Mouse (Mus musculus): Measurements from ENCODE around the gene F12. TPM values are rescaled to one million over a fixed set of nuclear protein-coding genes. Genes with fewer than 3 reads are reported as not detected.

Gene F12
- polyA plus RNA-seq (2017; shearing (Covaris generic)): under 1 TPM in 1 of 3 experiments, not detected in 2; 0.24 TPM

DNA sequence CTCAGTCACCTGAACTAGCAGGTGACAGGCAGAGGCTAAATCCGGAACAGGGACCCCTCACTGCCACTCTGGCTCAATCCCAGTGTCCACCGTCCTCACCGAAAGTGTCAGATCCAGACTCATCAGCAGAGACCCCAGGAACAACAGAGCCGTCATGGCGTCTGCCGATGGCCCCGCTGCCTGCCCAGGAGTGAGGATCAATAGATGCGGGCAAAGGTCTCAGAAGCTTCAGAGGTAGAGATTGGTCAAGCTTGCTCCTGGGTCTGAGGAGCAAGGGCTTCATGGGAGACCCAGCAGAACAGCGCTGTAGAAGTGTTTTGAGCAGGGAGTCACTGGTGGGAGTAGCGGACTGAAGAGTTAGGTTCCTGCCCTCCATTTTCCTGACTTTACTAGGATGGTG, at the start of gene F12:
Gene F12, minus strand, starts transcription at position 181 of the 400 bp plus-strand sequence.
- no peak for ATAC-seq

DNA sequence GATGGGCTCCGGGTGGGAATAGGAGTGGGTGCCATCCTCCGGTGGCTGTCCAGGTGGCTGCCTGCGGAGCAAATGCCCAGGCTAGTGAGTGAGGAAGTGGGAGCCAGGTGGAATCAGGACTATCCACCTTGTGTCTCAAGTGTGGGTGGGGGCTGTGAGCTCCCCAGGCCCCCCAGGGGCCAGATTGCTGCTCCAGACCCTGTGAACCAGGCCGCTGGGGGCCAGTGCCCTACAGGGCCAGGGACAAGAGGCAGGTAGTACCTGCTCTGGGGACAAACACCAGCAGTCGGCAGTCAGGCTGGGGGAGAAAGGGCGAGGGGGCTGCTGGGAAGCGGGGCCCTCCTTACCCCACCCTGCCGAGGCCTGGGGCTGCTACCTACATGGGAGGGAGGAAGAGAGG, 49.7 kb upstream of the F12 start:
- no peak for ATAC-seq

DNA sequence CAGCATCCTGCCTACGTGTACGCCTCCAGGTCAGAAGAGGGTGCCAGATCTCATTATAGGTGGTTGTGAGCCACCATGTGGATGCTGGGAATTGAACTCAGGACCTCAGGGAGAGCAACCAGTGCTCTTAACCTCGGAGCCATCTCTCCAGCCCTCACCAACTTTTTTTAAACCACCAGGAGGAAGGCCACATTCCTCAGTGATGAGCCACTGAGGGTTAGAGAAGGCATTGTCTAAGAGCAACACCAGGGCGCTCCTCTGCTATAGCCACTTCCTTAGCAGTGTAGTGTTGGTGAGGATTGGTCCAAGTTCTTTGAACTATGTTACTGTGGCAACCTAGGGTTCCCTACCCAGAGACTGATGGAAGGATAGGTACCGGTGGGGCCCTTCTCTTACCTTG, 49.2 kb upstream of the F12 start:
- no peak for ATAC-seq

DNA sequence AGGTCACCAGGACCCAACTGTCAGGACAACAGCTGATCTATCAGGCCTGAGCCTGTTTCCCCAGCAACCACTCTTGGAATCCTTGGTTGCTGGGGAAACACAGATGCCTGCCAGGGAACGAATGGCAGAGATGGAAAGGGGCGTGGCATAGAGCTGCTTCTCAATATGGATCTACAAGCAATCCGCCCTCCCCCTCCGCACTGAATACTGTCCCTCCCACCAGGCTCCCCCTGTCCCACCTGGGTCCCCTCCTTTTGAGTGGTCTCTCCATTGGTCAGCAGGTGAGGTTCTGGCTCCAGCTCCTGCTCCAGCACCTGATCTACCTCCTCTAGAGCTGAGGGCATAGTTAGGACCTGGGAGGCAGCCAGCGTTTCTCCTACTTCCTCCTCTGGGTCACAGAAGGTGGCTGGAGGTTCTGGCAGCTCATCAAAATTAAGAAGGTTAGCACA, 48.1 kb upstream of the F12 start:
- no peak for ATAC-seq

DNA sequence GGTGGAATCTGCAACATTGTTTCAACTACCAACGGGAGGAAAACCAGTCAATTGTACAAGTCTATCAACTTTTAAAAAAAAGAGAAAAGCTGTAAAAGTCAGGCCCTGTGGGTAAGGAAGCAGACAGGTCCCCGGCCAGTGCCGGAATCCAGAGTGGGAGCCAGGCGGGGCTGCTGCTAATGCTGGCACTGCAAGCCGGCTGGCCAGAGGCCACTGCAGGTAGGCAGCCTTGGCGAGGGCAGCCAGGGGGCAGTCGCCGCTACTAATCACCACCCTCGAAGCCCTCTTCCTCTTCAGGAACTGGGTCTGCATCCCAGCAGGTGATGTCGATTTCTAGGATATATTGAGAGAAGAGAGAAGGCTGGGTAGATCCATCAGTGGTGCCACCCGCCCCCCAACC, 47.4 kb upstream of the F12 start:
- ATAC-seq: no peak

DNA sequence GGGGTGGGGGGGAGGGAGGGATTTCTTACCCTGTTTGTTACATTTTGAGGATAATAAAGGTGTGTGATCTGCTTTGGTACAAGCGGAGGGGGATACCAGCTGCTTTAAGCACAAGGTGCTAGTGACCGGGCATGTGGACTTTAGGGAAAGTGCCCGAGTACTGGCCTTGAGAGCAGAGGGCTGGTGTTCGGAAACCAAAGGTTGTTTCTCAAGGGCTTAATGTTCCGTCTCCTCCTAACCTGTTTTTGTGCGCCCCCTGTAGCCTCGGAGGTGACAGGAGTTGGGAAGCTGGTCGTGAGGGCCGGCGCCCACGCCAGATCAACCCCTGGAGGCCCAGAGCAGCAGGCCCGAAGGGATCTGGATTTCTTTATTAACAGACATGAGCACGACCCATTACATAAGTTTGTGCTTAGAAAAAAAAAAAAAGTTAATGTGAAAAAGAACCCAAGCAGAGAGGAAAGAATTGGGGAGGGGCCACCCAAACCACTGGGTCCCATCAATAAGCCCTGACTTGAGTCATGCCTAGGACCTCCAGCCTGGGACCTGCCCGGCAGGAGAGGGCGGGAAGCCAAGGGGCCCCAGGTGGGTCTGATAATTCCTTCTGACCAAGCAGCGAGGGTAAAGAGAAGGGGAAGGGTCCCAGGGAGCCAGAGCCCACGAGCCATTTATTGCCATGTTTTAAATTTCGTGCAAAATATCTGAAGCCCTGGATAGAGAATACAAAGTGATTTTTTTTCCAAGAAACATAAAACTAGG, 46.7 kb upstream of the F12 start:
- ATAC-seq: no peak

DNA sequence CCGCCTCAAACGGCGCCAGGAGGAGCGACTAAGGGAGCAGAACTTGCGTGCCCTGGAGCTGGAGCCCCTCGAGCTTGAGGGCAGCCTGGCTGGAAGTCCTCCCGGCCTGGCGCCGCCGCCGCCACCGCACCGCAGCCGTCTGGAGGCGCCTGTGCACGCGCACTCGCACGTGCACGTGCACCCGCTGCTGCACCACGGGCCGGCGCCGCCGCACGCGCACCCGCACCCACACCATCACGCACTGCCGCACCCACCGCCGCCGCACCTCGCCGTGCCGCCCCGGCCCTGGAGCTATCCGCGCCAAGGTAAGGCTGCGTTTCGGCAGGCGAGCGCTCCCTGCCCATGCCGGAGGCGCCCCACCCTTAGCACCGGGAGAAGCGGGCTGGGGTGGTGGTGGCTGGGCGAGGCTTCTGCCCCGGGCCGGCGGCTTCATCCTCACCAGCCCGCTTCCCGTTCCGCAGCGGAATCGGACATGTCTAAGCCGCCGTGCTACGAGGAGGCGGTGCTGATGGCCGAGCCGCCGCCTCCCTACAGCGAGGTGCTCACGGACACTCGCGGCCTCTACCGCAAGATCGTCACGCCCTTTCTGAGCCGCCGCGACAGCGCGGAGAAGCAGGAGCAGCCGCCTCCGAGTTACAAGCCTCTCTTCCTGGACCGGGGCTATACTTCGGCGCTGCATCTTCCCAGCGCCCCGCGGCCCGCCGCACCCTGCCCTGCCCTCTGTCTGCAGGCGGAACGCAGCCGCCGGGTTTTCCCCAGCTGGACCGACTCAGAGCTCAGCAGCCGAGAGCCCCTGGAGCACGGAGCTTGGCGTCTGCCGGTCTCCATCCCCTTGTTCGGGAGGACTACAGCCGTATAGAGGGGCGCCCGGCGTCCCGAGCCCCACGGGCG, 45.8 kb upstream of the F12 start:
- peak; percentile 32 for ATAC-seq

DNA sequence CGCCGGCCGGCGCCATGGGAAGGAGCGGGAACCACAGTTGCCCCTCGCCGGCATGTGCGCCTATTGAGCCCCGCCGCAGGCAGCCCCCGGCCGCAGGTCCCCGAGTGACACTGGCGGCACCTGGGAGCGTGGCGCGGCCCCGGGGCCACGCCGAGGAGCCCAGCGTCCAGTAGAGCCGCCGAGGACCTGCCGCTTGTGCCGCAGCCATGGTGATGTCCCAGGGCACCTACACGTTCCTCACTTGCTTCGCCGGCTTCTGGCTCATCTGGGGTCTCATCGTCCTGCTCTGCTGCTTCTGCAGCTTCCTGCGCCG, 45.2 kb upstream of the F12 start:
- peak; percentile 6 for ATAC-seq

DNA sequence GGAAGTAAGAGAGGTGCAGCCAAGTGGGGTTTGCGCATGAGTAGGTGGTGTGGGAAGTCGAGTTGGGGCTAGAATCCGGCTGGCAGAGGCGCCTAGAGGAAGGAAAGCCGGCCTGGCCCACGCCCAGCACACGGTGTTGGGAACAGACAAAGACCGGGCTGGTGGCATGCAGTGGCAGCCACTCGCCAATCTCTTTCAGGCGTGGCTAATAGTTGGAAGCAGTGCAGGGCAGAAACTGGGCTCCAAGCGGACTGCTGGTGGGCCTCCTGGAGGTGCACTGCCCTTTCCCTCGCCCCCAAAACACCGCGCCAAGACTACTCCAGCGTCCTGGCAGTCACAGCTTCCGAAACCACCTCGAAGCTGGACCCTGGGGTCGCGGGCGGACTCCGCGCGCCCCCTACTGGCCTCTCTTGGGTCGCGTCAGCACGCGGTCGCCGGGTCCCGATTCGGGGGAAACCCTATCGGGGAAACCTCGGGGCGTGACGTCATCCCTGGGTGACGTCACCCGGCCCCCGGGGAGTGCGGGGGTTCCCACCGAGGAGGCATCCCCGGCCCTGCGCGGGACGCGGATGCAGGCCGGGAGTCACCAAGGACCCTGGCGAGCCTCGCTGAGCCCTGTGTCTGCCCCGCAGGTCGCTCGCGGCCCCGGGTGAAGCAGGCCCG, 44.7 kb upstream of the F12 start:
- ATAC-seq: peak; percentile 67

DNA sequence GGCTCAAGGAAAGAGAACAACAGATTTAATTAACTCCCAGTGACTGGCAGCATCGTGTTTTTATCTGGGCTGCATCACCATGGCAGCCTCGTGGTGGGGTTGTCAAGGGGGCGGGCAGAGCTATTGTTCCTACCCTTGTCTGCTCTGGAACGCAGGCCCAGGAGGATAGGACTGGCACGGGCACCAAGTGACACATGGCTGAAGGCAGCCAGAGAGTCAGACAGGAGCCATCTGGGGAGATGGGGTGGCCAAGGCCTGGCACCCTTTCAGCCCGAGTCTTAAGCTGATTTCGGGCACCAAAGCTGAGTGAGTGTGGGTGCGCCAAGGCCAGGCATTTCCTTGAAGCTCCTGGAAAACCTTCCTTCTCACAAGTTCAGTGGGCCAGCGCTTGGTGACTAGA, 43.8 kb upstream of the F12 start:
- ATAC-seq: no peak

DNA sequence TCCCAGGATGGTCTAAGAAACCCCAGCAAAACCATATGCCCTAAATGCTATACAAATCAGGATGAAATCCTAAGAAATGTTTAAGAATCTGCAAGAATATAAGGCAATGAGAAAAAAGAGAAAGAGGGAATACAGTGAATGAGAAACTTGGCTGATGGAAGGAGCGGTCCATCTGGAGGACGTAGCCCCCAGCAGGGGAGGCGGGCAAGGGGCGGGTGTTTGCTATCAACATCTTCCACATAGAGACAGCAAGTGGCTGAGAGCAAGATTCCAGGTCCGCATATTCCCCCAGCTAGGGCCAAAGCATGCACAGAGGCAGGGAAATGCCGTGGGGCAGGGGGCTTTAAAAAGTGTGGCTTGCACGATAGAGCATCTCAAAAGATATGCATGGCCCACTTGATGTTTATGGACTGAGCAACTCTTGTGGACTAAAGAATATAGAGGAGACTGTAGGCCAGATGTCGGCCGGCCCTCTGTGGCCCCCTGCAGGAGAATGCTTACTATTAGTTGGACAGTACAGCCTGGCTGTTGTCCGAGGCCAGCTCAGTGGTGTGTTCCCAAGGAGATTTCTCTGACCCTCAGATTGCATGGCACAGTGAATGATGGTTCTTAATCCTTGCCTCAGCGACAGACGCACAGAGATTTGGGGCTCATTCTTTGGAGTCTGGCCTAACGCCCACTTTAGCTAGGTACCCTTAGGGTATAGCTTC, 42.4 kb upstream of the F12 start:
- ATAC-seq: no peak

DNA sequence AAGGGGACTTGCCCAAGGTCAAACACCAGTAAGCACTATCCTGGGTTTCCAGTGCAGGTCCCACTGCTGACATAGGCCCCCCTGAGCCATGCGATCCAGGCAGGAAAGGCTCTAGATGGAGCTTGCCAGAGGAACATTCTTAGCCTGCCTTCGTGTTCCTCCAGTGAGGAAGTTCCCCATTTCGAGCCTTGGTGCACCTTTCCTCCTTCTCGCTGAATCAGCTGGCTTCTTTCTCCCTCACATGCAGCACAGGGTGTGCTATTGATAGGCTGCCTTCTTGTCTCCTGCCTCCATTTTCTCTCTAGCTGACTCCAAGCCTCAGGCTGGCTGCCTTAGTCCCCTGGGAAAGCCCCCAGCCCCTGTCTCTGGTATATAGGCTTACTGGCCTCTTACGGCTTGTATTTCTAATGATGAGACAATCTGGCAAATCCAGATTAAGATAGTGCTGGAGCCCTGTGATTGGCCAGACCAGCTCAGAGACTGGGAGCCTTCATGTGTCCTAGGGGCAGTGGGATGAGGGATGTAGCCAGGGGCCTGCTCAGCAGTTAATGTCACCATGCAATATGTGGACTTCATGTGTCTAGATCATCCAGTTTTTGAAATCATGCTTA, 39.3 kb upstream of the F12 start:
- no peak for ATAC-seq

DNA sequence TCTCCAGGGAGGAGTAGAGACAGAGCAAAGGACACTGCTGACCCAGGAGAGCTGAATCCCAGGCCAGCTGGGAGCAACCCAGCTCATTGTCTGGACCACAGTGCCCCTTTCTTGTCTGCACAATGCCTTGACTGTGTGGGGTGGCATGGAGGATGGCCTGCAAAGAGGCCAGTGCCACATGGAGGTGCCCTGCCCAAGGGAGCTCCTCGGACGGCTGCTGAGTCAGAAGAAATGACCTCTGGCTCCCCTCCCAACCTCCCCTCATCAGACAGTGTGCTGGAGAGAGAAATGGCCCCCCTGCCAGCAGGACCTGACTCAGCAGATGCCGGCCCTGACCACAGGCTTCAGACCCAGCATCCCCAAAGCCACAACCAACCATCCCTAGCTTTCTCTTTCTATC, 38.6 kb upstream of the F12 start:
- no peak for ATAC-seq

DNA sequence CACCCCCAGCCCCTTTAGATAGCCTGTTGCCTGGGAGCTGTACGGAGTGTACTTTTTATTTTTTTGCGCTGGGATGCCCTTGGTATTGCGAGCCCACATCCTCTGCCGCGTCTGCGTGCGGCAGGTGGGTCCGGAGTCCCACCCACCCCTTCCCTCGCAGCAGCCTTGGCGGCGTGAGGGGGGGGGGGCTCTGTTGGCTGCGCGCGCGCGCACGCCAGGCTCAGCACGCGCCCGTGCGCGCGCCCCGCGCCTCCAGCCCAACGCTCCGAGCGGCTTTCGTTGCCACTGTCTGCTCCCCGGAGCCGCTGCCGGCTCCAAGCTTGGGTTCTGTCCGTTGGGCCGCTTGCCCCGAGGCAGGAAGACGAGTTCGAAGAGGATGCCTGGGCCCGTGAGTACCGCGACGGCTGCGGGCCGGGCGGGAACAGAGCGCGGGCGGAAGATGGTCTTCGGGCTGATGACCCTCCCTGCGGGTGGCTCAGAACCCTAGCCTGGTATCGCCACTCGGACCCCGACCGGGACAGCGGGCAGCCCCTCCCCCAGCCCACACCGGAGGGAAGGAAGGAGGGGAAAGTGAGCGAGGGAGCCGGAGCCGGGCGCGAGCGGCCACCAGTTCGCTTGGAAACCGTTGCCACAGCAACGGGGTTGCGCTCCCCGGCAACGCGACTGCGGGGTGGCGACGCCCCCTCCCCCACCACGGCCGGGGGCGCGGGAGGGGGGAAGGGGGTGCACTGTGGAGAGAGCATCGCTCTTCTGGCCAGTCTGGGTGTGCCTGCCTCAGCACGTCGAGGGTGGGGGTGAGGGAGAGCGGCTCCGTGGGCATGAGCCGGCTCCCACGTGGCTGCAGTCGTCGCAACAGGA, 37.7 kb upstream of the F12 start, which contains the start of gene Prr7:
Gene Prr7, plus strand, starts transcription at position 241 of the 858 bp plus-strand sequence.
- ATAC-seq: peak; percentile 69

DNA sequence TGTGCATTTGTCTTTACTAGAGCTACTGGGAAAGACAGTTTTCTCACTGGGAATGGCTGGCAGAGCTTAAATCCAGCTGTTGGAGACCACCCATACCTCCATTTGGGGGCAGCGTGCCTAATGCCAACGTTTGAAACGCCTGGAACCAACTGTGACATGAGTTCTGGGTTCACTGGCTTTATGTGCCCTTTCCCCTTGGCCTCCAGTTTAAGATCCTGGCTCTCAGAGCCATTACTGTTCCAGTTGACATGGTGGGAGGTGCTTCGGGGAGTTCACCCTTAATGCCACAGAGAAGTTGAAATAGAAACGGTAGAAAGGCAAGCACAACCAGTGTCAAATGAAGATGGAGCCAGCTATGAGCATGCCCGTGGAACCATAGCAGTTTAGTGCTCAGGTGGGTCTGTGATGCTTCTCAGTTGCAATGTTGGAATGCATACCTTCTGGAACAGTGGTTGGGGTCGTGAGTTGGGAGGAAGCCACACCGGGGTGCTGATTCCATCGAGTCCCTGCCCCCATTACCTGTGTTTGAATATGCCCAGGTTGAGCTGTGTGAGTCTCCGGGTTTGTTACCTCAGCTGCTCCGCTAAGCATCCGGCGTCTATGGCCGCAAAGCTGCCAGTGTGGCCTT, 36.9 kb upstream of the F12 start:
- peak; percentile 11 for ATAC-seq

DNA sequence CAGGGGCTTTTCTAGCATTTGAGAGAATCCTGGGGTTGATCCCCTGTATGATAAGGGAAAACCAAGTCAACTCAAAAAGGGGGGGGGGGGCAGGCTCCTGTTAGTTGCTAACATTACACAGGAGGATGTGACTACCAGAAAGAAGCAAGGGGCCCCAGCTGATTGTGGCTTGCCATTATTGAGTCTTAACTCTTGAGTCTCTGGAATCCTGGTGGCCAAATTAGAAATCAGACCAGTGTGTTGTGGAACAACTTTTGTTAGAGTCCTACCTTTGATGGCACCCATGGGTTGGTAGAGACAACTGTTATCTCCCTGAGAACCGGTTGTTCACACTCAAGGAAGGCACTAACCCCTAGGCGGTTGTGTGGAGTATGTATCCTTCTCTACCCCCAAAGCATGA, 36.4 kb upstream of the F12 start:
- ATAC-seq: no peak

DNA sequence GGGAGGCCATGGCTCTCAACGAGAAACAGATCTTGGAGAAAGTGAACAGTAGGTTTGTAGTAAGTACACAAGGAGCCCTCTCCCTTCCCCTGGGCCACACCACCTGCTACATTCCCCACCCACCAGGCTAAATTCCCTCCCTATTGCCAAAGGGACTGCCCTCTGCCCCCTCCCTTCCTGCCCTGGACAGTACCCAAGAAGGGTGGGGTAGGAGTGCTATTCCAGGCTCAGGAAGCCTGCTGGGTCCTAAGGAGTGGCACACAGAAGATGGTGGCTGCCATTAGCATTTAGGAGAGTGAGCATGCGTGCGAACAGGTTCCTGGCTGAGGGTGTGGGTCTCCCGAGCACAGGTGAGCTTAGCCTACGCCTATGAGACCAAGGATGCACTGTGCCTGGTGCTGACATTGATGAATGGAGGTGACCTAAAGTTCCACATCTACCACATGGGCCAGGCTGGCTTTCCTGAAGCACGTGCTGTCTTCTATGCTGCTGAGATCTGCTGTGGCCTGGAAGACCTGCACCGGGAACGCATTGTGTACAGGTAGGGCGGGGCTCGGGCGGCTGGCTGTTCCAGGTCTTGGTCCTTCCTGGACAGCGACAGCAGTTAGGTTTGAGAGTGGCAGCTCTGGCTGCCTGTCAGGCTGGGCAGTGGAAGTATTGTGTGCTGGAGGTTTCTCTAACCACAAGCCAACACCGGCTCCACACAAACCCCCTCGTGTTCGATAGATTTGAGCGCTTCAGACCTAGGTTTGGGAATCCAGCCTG, 25.4 kb upstream of the F12 start:
- ATAC-seq: no peak

DNA sequence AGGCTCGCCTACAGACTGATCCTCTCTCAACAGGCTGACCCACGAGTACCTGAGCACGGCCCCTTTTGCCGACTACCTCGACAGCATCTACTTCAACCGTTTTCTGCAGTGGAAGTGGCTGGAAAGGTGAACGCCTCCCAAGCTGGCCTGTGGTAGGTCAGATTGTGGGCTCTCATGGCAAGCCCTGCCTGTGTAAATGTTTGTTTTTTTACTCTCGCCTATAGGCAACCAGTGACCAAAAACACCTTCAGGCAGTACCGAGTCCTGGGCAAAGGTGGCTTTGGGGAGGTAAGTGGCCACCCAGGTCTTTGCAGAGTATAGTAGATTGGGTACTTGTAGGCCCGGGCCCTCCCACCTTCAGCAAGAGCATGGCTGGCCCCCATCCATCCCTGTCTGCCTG, 24.7 kb upstream of the F12 start:
- ATAC-seq: no peak

DNA sequence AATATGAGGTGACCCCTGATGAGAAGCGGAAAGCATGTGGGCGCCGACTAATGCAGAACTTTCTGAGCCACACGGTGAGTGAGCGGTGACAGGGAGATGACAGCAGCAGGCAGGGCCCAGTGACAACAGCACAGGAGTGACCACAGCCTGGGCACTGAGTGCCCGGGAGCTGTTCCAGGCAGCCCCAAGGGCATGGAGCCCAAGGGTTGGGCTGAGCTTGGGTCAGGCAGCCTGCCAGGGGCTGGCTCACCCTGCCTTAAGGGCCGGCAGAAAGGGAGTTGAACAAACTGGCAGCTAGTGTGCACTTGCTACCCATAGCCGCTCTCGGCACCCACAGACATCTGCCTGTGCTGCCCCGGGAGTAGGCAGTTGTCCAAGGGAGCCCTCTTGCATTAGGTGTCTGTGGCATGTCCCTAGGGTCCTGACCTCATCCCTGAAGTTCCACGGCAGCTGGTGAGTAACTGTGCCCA, 24.0 kb upstream of the F12 start:
- no peak for ATAC-seq

Measured in inflammation-experienced regulatory T-cells, adult 6 months (primary cell).